Mouse (Mus musculus): Measurements from ENCODE around the gene Gm5141.

Gm5141 gene

DNA sequence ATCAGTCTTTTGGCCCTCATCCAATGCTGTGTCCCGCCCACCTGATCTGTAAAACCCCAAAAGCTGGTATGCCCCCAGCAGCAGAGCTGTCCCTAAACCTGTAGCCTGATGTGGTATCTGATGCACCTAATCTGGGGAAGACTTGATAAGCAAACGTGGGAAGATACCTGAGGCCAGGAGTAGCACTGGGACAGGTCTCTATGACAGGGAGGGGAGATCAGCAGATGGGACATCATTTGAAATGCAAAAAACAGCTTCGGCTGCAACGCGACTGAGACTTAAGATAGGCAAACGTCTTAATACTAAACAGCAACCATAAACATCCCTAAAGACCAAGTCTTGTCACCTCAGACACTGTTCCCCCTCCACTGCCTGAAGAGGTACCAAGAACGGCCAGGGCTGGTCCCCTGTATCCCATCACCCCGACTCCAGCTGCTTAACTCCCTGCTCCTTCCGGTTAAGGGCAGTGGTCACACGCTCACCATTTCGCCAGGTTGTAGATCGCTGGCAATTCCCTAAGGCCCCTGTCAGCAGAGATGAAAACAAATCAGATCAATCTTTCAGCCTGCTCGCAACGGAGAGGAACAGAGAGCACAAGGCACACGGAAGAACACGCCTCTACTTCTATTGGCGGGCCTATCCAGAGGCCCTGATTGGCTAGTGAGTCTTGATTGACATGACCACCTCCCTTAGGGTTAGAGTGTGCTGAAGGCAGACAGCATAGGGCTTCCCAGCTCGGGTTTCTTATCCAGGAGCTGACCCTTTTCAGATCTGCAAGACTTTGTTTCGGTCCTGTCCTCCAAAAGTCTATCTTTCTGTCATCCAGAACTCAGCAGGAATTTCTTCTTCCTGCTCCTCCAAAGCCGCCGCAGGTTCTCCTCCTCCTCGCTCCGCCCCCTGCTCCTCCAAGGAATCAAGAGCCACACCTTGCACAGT is at the start of gene Gm5141:
TSS of gene Gm5141 (minus strand) at position 610 of the 936 bp plus-strand sequence.
- in situ Hi-C loops (cut with MboI, MseI), result loop anchor here (5.0 kb wide), 1 partner anchor 98 kb away; no protein-coding TSS in a partner anchor

DNA sequence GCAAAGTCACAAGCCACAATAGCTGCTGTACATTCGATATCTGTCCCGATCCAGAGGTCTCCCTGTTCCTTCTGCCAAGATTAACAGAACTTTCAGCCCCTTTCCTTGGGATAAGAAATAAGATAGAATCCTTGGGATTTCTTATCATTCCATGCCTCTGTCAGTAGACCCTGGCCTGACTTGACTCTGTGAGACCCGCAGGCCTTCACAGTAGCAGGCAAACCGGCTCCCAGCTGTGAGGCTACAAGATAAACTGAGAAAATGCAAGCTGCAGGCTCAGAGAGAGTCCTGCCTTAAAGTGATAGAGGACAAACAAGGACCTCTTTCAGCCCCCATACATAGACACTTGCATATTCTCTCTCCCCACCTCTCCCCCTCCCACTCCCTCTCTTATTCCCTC is 47.7 kb upstream of the Gm5141 start:
- in situ Hi-C loops (cut with MboI, MseI), result loop anchor here in 1 of 2 experiments (25.0 kb wide), 1 partner anchor 1021 kb away; no protein-coding TSS in a partner anchor

DNA sequence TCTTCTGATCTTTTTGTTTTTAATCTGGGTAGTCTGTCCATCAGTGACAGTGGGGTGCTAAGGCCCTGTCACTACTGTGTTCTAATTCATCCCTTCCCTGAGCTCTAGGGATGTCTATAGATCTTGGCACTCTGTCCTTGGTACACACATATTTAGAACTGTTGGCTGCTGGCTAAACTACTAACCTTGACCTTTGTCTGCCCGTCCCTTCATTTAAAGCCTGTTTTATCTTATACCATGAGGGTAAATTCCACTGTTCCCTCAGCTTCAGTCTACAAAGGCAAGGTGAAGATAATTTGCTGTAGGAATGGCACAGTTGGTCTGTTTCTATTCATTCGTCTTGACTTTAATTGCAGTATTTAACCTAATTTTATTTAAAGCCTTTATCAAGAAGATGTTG is 46.6 kb upstream of the Gm5141 start:
- in situ Hi-C loops (cut with MboI, MseI), result loop anchor here in 1 of 2 experiments (25.0 kb wide), 1 partner anchor 1020 kb away; no protein-coding TSS in a partner anchor

DNA sequence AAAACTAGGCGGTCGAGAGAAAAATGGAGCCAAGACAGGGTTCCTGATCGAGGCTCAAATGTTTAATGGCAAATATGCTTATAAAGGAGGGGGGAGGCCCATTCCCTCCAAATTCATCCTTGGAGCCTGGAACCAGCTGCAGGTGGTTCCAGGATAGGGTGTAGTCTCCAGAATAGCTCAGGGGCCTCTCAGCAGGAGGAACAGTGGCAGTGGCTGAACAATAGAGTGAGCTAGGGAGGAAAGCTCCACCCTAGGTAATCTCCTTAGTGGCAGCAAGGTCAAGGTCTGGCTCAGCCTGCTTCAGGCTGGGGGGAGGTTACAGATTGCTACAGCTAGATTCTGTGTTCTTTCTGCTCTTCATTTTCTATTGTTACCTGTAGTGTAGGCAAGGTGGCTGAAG is 30.1 kb upstream of the Gm5141 start:
- in situ Hi-C loops (cut with MboI, MseI), result loop anchor here in 1 of 2 experiments (25.0 kb wide), 1 partner anchor 1597 kb away; no protein-coding TSS in a partner anchor

DNA sequence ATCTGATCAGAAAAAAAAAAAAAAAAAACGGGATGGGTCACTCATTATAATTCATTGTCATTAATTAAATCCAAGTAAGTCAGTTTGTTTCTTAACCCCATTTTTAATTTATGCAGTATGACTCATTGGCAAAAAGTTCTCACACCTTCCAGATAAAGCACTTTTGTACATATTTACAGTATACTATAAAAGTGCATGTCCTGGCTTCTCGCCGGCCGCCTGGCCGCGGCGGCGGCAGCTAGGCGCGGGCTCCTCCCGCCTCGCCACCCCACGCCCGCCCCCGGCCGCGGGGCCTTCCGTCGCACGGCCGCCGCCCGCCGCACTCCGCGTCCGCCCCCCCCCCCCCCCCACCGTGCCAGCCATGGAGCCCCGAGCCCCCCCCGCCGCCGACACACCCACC is 27.1 kb upstream of the Gm5141 start:
- in situ Hi-C loops (cut with MboI, MseI), result loop anchor here in 1 of 2 experiments (25.0 kb wide), 1 partner anchor 1600 kb away; no protein-coding TSS in a partner anchor

DNA sequence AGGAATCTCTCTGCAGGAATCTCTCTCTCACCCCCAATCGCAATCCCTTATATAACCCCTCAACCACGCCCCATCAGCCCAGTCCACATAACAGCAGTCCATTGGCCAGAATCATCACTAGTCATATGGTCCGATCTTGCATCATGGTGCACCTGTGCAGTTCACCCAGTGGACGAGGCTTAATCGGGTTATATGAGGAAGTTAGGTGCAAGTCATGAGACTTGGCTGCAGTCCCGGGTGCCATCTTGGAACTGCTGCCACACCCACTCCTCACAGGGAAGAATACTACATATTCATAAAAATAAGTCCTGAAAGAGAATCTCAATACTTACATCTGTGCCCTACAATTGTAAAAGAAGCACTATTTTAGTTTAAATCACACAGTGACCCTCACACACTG is 22.4 kb upstream of the Gm5141 start:
- in situ Hi-C loops (cut with MboI, MseI), result loop anchor here in 1 of 2 experiments (25.0 kb wide), 1 partner anchor 1604 kb away; no protein-coding TSS in a partner anchor

DNA sequence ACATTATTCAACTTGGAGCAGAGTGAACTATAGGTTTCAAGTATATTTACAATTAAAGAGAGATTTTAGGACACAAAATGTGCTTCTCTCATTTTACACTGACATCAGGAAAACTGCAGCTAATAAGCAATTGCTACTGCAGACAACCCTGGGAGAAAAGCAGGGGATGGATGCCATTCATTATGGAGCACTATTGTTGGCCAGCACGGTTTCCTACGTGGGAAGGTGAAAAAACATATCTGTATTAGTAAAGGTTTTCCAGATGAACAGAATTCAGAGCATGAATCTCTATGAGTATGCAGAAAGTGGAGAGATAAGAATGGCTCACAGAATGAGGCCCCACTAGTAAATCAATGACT is 506 bp upstream of the Gm5141 start:
- in situ Hi-C loops (cut with MboI, MseI), result loop anchor here (5.0 kb wide), 1 partner anchor 99 kb away; no protein-coding TSS in a partner anchor

DNA sequence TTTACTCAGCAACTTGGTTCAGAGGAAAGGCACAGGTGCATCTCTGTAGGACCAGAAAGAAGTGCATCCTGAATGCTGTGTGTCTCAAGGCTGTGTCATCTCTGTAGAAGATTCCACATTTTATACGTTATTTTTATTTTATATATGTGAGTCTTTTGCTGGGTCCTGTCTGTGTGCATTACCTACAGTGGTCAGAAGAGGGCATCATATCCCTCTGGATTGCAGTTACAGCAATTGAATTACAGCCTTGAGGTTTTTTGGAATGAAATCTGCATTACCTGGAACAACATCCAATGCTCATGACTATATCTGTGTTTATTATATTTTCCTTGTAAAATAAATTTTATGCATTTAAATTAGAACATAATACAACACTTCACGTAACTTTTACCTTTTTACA is 21.8 kb downstream of the Gm5141 start:
- in situ Hi-C loops (cut with MboI, MseI), result loop anchor here (5.0 to 10.0 kb wide), 3 partner anchors 88 to 297 kb away; partner anchors contain the start of genes 6720489N17Rik (in 1 of the 2) and Gm49359 (in 1 of the 2)

DNA sequence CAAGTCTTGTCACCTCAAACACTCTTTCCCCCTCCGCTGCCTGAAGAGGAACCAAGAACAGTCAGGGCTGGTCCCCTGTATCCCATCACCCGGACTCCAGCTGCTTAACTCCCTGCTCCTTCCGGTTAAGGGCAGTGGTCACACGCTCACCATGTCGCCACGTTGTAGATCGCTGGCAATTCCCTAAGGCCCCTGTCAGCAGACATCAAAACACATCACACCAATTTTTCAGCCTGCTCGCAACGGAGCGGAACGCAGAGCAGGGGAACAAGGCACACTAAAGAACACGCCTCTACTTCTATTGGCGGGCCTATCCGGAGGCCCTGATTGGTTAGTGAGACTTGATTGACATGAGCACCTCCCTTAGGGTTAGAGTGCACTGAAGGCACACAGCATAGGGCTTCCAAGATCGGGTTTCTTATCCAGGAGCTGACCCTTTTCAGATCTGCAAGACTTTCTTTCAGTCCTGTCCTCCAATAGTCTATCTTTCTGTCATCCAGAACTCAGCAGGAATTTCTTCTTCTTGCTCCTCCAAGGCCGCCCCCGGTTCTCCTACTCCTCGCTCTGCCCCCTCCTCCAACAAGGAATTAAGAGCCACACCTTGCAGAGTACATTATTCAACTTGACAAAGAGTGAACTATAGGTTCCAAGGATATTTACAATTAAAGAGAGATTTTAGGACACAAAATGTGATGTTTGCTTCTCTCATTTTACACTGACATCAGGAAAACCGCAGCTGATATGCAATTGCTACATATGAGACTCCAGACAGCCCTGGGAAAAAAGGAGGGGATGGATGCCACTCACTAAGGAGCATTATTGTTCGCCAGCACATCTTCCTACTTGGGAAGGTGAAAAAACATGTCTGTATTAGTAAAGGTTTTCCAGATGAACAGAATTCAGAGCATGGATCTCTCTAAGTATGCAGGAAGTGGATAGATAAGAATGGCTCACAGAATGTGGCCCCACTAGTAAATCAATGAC is 24.9 kb downstream of the Gm5141 start, which contains the start of gene Platr25:
TSS of gene Platr25 (minus strand) at position 278 of the 984 bp plus-strand sequence.
- in situ Hi-C loops (cut with MboI, MseI), result loop anchor here (5.0 to 10.0 kb wide), 3 partner anchors 92 to 293 kb away; partner anchors contain the start of genes 6720489N17Rik (in 1 of the 2) and Gm49359 (in 1 of the 2)

DNA sequence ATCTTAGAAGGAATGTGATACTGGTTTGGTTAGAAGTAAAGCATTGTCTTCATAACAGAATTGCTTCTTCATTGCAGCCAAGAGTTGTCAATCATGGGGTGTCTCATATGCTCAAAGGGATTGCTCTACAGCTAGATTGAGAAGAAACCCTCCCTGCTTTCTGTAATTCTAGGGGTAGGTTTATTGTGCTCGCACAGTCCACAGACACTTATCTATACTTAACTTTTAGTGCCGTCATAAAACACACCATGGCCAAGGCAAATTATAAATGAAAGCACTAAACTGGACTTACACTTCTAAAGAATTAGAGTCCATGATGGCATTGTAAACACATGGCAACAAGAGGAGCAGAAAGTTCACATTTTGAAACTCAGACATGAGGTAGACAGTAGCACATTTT is 52.3 kb downstream of the Gm5141 start:
- in situ Hi-C loops (cut with MboI, MseI), result no loop called here

All from T-helper 17 cell (primary cell).